Mouse (Mus musculus) urinary bladder, adult 18-20 months (tissue): ENCODE measurements around the gene Frem2.
A peak's percentile ranks its signal among the peaks of the same experiment; 100 is the strongest.

Source experiments
- DNase-seq, 2 experiments: peaks; one replicate each; pipeline ENCODE4 v3.0.0; 2022; ENCODE audit warnings: low spot score in 2 of 2, mixed read lengths in 2 of 2

Gene Frem2

DNA sequence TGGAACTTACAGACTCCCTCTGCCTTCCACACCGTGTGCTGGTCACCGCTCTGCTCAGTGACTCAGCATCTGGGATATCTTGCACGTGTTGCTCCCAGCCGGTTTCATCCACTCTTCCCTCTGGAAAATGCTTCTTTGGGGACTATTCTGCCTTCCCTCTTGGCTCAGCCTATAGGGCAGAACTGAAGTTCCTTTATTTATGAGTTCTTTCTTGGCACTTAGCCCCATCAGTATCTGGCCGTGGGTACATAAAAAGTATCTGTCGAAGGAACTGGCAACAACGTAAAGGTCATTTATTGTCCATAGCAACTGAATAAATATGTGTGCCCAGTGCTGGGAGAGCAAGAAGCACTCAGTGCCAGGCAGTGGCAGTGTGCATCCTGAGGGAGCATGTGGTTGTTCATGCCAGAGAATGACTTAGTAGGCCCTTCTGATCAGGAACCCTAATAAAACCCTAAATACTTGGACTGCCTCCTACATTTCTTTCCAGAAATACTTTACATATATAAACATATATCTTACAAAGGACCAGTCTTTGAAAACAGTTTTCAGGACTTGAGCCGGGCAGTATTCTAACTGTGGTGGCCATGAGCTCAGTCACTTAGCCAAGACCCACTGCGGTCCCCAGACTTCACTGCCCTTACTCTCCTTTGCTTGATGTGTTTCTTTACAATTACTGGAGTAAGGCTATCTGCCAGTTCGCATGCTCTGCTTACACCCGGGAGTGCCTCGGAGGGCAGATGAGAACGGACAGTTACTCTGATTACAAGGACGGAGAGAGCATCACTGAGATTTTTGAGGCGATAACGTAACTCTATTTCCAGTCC, 99.6 kb downstream of the Frem2 start:
- DNase-seq, result no peak

DNA sequence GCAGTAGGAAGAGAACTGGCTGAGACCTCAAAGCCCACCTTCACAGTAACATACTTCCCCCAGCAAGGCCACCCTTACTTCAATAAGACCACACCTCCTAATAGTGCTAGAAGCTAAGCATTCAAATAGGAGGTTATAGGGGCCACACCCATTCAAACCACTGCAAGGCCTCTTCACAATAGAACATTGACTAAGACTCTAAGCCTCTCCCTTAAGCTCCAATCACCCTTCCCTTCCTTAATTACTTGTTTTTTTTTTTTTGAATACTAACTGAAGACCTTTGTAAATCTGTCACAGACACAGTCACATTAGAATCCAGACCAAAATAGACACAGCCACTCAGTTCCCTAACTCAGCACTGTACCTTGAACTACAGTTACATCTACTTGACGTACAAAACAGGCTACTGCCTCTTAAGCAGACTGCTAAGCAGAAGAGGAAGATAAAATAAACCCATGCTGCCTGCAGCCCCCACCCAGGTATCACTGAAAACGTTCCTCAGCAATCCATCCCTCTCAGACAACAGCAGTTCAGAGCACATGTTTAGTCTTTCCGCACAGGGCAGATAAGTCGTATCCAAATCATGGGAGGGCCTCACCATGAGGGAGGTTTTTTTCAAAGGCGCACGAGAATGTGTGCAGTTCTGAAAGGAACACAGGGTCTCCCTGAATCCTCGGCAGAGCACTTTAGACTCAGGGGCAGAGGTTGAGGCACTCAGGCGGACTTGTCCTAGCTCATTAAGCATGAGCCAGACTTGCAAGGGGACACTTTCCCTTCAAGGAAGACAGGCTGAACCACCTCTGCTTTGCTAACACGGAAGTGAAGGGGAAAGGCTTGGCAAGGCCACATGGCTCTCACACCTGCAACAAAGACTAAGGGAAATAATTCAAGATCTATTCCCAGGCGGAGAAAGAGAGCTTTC, 101.9 kb downstream of the Frem2 start:
- no peak for DNase-seq

- no peak for DNase-seq
Measured at GRCm38 (mm10) chr3:53552691-53553090, 104.5 kb downstream of the Frem2 start.

- no peak for DNase-seq
Measured at GRCm38 (mm10) chr3:53532091-53532490, 125.1 kb downstream of the Frem2 start.

DNA sequence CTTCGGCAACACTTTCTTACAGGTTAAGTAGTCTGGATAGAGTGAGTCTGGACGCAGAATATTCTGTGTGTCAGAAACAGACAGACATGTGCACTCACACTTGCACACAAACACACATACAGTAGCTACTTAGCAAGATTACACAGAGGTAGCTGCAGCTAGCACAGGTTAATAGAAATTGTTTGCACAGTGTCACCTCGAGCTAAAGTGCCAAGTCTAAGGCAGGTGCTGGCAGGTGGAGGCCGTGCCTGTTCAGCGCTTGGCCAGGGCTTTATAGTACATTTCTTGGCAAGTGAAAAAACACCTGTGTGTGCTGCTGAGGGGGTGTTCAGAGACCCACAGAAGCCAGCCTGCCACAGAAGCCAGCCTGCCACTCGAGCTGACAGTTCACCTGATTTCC, 126.8 kb downstream of the Frem2 start:
- DNase-seq, result no peak

DNA sequence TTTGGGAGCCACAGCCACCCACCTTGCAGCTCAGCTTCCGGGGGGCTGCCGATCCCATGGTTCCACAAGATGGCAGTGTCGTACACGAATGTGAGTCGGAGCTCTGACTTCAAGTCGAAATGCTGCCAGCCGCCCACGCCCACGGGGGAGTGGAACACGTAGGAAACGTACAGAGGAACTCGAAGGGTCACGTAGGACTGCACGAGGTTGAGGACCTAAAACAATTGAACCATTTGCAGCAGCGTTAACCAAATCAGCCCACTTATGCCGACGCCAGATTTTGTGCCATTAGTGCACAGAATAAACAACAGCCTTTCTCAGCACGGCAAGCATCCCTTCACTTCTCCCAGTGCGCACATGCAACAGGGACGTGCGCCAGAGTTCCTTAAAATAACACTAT, 131.4 kb downstream of the Frem2 start:
- DNase-seq, result peak; percentile 28 to 46

GRCm38 (mm10) chr3:53522794-53523193, 134.4 kb downstream of the Frem2 start:
- no peak for DNase-seq

- DNase-seq, result no peak
Measured at GRCm38 (mm10) chr3:53514221-53515065, 142.7 kb downstream of the Frem2 start.

- no peak for DNase-seq
Measured at GRCm38 (mm10) chr3:53513096-53513495, 144.1 kb downstream of the Frem2 start.

DNA sequence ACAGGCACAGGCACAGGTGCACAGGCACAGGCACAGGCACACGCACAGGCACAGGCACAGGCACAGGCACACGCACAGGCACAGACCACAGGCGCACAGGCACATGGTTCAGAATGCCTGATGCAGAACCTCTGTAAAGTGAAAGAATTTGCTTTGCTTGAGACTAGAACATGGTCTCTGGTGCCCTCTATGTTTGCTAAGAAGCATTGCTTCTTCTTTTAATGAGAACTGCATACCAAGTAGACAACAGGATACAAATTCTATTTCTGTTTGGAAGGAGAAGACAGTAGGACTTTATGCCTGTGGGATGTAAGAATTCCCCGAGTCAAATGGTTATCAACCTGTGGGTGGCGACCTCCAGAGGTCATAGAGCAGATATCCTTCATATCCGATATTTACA, 154.7 kb downstream of the Frem2 start:
- no peak for DNase-seq

- DNase-seq, result no peak
Measured at GRCm38 (mm10) chr3:53498351-53498905, 158.7 kb downstream of the Frem2 start.

- DNase-seq, result no peak
Measured at GRCm38 (mm10) chr3:53488353-53488752, 168.8 kb downstream of the Frem2 start, which contains the start of gene Stoml3. Stoml3 (plus strand) TSS chr3:53488653.

DNA sequence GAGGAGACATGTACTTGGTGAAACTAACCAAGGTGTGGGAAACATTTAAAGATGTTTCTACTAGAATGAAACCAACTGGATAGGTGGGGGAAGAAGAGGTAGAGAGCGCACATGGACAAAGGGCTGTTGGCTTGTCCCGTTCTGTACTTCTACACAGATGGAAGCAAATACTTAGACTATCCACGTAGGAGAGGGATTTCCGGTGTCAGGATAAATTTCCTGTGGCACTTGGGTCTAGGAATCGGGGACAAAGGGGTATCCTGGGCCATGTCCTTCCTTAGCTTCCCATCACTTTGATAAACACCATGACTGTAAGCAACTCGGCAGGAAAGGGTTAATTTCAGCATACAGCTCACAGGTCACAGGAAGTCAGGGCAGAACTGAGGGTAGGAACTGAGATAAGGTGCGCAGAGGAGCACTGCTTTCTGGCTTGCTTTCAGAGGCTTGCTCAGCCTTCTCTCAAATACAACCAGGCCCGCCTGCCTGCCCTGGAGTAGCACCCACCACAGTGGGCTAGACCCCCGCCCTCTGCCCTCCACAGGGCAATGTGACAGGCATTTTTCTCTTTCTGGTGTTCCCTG, 170.1 kb downstream of the Frem2 start:
- no peak for DNase-seq

DNA sequence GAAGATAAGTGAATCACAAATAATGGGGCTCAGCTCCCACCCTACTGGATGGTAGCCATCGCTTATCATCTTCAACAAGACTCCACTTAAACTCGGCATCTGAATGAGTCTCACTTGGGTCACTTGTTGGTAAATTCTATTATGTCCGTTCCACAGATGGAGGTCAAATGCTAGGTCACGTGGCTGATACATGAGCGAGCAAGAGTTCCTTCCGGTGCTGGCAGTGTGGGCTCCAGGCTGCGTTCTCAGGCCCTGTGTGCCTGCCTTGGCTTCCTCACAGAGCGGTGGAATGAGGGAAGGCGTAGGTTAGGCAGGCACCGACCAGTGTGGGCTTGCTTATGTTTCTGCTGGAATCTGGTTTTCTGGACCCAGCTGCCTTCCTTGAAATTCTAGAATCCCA, 170.6 kb downstream of the Frem2 start:
- no peak for DNase-seq

GRCm38 (mm10) chr3:53483414-53484059, 173.6 kb downstream of the Frem2 start:
- DNase-seq, result no peak

GRCm38 (mm10) chr3:53478419-53479046, 178.6 kb downstream of the Frem2 start:
- DNase-seq, result no peak

- no peak for DNase-seq
Measured at GRCm38 (mm10) chr3:53477468-53477867, 179.7 kb downstream of the Frem2 start.

DNA sequence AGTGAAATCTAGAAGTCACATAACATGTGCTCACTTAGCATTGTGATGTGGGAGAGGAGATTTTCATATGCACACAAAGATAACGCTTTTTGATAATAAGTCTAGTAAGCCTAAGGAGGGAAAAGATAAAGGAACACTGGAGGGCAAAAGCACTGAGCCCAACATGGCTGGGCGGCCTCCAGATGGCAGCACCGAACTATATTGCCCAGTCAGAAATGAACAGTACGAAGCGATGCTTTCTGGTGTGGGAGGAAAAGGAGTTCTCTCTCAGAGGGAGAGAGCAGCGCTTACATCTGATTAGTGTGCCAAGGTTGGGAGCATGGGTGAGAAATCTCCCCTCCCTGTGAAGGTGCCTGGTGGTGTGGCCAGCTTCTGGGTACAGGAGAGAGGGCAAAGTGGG, 181.3 kb downstream of the Frem2 start:
- no peak for DNase-seq

DNA sequence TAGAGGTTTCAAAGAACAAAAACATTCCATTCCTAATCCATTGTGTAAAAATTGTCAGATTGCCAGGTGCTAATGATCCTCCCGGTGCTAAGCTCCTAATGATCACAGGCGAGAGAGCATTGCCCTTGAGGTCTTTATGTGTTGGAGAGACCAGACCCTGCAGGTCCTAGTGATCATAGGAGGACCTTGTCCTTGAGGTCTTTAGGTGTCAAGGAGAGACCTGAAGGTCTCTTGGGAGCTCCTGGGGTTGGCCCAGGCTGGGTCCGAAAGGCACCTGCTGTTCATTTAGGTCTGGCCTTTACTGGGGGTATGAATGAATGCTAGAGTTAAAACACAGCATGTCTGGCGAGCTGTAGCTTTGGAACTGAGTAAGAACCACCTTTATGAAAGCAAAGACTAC, 183.0 kb downstream of the Frem2 start:
- no peak for DNase-seq

DNA sequence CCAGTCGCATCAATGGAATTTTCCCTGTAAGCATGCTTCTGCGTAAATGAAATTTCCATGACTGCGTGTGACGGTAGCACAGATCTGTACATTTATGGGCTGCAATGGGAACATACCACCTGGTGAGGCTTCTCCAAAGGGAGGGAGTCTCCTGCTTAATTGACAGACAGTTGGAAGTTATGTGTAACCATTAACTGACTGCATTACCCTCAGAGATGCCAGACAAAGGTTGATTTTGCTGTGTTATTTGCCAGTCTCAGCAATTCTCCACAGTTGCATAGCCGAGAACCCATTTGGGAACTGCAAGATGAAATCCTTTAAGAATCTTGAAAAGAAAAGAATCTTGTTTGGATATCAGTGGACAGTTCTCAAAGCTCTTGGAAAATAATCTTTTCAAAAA, 185.1 kb downstream of the Frem2 start:
- DNase-seq, result no peak
